Mouse (Mus musculus): ENCODE measurements around the gene Gm2564.
"Not testable (repeated sequence)": the region's sequence is repeated elsewhere in the genome, so short reads cannot be mapped to it uniquely, and the experiment has no call there.

The Gm2564 gene

GRCm38 (mm10) chr4:42629419-42629818, at the start of gene Gm2564:
Gene Gm2564, plus strand, starts transcription at chr4:42629719.
- not testable (repeated sequence) for DNase-seq (ENCODE audit: low read depth, low spot score)

- DNase-seq (ENCODE audit: low read depth, low spot score), result not testable (repeated sequence)
Measured at GRCm38 (mm10) chr4:42611895-42612294, 17.6 kb upstream of the Gm2564 start, which contains the start of gene Gm10591. Gene Gm10591, plus strand, starts transcription at chr4:42612195.

- not testable (repeated sequence) for DNase-seq (ENCODE audit: low read depth, low spot score)
Measured at GRCm38 (mm10) chr4:42654951-42655350, 25.4 kb downstream of the Gm2564 start, which contains the start of gene Ccl27b. Gene Ccl27b, plus strand, starts transcription at chr4:42655251.

GRCm38 (mm10) chr4:42661793-42662192, 32.3 kb downstream of the Gm2564 start, which contains the start of gene Il11ra2:
Gene Il11ra2, minus strand, starts transcription at chr4:42661893.
- DNase-seq (ENCODE audit: low read depth, low spot score), result not testable (repeated sequence)

GRCm38 (mm10) chr4:42675415-42675814, 45.9 kb downstream of the Gm2564 start:
- not testable (repeated sequence) for DNase-seq (ENCODE audit: low read depth, low spot score)

- not testable (repeated sequence) for DNase-seq (ENCODE audit: low read depth, low spot score)
Measured at GRCm38 (mm10) chr4:42679365-42679764, 49.8 kb downstream of the Gm2564 start.

GRCm38 (mm10) chr4:42680374-42681356, 51.1 kb downstream of the Gm2564 start:
- not testable (repeated sequence) for DNase-seq (ENCODE audit: low read depth, low spot score)
